In genomic region chr12:51073503-51073902, GRCm38 (mm10) we compare ENCODE assay signal across 16 mouse cellular contexts.
"Had no signal": no experiment of that assay in that cellular context is flagged by ENCODE, and none has a peak within 500 bp of the region (broad histone marks: within the 10 kb centered on the region; RNA-seq: fewer than 3 reads in every experiment).

No protein-coding gene starts in this region.

- H3K27me3 ChIP-seq: neural tube, embryonic 13.5 days; neural tube, embryonic 15.5 days; stomach, embryonic 15.5 days had no signal

- H3K9ac ChIP-seq: neural tube, embryonic 13.5 days; neural tube, embryonic 15.5 days; stomach, embryonic 15.5 days had no signal

- H3K36me3 ChIP-seq: neural tube, embryonic 13.5 days; neural tube, embryonic 15.5 days; stomach, embryonic 15.5 days had no signal

- H3K9me3 ChIP-seq: neural tube, embryonic 13.5 days; neural tube, embryonic 15.5 days; stomach, embryonic 15.5 days had no signal

- H3K27ac ChIP-seq: neural tube, embryonic 13.5 days; neural tube, embryonic 15.5 days; stomach, embryonic 15.5 days; stomach, postnatal 0 days had no signal

- H3K4me3 ChIP-seq: neural tube, embryonic 13.5 days; neural tube, embryonic 15.5 days; stomach, embryonic 15.5 days had no signal

- H3K4me1 ChIP-seq: neural tube, embryonic 13.5 days; neural tube, embryonic 15.5 days; stomach, embryonic 15.5 days had no signal

- H3K4me2 ChIP-seq: neural tube, embryonic 13.5 days; neural tube, embryonic 15.5 days; stomach, embryonic 15.5 days had no signal

- DNase-seq: retina, postnatal 1 day; right cerebral cortex, adult 18-20 months; right cerebral cortex, postnatal 14 days; right cerebral cortex, postnatal 25 days; right cerebral cortex, postnatal 4 days; spleen, adult 18-20 months; thymus, adult 18-20 months; thymus, adult 2 months; thymus, postnatal 14 days; thymus, postnatal 25 days; thymus, postnatal 36 days; thymus, postnatal 4 days had no signal
